Mouse (Mus musculus): ENCODE data around the gene Ssh3.

Gene Ssh3

DNA sequence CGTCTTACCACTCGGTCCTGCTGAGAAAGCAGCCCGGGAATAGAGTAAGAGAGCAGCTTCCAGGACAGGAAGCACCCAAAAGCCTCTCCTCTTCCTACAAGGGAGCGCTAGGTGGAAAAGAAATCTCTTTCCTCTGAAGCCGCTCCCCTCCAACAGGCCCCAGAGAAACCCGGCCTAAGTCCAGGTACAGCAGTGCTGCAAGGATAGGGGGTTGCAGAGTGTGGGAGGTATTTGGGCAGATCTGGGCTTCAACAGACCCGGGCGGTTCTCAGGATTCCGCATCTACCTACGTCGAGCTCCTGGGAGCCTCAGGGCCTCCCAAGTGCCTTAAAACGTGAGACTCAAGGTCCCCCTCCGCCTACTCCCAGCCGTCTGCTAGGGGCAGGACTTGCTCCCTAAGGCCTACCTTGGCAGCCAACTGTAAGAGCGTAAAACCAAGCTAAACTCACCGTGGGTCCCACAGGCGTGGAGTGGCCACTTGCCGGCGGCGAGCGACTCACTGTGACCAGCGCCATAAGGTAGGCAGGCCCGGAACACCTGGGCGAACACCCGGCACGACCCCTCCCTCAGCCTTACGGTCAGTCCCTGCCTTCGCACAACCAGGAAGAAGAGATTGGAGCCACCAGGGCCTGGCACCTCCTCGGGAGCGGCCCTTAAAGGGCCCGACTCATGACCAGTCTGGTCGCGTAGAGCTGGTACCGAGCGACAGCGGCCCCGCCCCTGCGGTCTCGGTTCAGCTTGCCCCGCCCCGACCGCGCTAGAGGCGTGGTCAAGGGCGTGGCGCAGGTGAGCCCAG is at the start of gene Ssh3:
Gene Ssh3, minus strand, starts transcription at position 615 of the 796 bp plus-strand sequence.
- DNase-seq (ENCODE audit: low read depth in 2 of 2, low spot score in 2 of 2): peak; percentile 38 to 55

DNA sequence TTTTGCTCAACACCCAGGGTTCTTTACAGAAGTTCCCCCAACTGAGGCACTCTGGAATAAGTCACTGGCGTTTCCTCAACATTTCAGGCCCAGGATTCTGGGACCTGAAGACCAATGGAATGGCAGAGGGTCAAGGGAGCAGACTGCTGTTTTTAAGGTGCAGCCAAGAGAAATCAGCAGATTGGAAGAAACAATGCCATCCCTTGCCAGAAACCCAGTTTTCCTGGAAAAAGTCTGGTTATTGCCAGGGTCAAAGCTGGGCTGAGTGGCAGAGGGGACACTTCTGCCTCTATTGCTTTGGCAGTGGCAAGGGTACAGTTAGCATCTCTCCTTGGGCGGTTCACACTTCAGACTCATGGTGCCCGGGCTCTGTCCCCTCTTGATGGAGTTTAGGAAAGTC is 48.2 kb upstream of the Ssh3 start:
- no peak for DNase-seq (ENCODE audit: low read depth in 2 of 2, low spot score in 2 of 2)

GRCm38 (mm10) chr19:4315223-4315944 is 46.4 kb upstream of the Ssh3 start:
- no peak for DNase-seq (ENCODE audit: low read depth in 2 of 2, low spot score in 2 of 2)

- DNase-seq (ENCODE audit: low read depth in 2 of 2, low spot score in 2 of 2): peak in 1 of 2 experiments; percentile 63
Measured at GRCm38 (mm10) chr19:4309776-4310185, 40.8 kb upstream of the Ssh3 start.

- no peak for DNase-seq (ENCODE audit: low read depth in 2 of 2, low spot score in 2 of 2)
Measured at GRCm38 (mm10) chr19:4309302-4309701, 40.3 kb upstream of the Ssh3 start.

DNA sequence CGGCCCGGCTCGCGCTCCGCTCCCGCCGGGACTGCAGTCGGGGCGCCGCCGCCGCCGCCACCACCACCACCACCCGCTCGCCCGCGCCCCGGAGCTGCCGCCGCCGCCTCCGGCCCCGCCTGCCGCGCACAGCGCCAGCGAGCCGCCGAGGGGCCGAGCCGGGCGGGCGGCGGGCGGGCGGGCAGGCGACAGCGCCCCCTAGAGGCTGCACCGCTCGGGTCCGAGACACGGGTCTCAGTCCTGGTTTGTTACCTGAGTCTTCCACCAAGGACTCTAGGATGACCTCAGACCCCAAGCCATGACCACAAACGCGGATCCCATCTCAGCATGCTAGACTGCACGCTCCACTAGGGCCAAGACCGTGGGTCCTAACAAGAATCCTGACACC is 37.2 kb upstream of the Ssh3 start, which contains the start of gene Grk2:
Gene Grk2, minus strand, starts transcription at position 33 of the 388 bp plus-strand sequence.
- peak; percentile 68 to 69 for DNase-seq (ENCODE audit: low read depth in 2 of 2, low spot score in 2 of 2)

DNA sequence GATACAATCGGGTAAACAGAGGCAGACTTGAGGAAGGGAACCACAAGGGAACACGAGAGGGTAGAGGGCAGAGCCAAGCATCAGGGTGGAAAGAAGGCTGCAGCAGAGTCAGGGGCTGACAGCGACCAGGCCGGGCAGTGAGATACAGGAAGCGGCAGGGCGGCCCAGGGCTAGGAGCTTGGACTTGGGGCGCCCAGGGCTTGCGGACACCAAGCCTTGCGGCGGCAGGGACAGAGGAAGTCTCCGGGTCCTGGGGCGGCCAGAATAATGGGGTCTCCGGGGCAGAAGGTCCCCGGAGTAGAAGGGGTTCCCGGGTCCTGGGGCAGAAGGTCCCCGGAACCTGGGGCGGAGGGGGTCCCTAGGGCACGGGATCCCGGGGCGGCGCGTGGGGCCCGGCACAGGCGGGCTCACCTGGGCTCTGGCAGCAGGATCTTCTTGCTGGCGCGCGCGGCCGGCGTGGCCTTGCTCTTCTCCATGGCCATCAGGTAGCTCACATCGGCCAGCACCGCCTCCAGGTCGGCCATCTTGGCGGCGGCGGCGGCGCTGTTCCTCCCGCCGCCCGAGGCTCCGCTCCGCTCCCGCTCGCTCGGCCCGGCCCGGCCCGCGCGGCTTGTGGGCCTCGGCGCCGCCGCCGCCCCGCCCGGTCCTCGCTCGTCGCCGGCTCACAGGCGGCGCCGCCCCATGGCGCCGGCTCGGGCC is 36.7 kb upstream of the Ssh3 start:
- no peak for DNase-seq (ENCODE audit: low read depth in 2 of 2, low spot score in 2 of 2)

DNA sequence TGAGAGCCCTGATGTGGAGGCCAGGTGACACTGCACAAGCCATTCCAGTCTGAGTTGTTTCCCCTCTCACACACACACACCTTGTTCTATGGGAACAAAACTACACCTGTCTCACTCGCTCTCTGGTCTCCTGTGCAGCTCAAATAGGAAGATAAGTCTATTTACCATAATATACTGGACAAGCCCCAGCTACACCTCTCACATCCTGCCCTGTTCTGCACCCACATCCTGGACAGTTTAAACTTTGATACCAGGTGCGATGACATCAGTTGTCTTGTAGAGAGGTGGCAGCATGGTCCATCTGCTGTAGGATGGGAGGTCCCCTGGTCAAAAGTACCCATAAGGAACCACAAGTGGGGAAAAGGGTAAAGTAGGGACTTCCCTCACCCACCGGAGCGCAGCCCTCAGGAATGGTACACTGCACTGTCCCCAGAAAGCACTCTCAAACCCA is 35.9 kb upstream of the Ssh3 start:
- peak in 1 of 2 experiments; percentile 29 for DNase-seq (ENCODE audit: low read depth in 2 of 2, low spot score in 2 of 2)

DNA sequence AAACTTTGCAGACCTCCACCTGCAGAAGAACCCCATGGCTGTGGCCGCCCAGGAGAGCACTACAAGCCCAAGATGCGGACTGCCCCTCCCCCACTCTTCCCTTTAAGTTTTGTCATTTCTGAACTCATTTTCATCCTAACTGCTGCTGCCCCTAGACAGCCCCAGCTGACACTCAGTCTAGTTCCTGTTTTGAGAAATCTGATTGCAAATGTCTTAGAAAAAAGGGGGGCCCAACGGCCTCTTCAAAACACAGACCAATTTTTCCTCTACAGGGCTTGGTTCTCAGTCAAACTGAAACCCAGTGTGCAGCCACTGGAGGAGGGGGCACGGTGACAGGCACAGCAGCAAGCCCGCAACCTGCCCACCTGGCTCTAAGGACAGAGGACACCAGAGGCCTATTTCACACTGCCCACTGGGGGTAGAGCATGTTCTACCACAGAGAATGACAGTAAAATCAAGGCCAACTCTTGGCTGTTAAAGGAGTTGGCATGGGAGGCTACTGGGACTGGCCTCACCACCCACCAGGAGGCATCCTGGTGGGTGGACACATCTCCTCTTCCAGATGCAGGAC is 35.4 kb upstream of the Ssh3 start:
- no peak for DNase-seq (ENCODE audit: low read depth in 2 of 2, low spot score in 2 of 2)

GRCm38 (mm10) chr19:4303640-4303995 is 34.6 kb upstream of the Ssh3 start:
- DNase-seq (ENCODE audit: low read depth in 2 of 2, low spot score in 2 of 2): no peak

DNA sequence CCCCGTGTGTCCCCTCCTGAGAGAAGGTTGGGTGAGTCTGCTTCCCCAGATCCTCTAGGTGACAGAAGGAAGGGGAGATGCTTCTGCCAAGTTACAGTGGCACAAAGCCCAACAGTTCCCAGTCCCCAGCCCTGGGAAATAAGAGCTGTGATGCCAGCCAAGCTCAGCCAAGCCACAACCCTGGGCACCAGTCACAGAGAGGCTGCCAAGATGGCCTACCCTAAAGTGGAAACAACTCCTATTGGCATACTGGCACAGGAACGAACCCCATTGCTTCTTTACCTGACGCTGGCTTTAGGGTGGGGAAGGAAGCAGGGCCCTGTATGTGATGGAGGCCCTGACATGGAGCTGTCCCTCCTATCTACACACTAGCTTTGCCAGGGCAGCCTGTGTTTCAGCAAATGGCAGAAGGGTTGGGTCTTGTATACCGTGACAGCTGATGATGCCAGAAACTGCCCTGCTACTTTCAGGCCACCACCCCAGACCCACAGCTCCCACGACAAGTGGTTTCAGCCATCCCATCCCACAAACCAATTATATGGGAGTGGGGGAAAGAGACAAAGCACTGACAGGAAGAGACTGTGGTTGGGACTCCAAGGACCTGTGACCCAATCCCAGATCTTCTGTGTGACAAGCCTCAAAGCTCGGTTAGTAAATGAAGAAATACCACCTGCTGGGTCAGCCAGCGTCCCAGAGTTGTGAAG is 34.1 kb upstream of the Ssh3 start:
- no peak for DNase-seq (ENCODE audit: low read depth in 2 of 2, low spot score in 2 of 2)

DNA sequence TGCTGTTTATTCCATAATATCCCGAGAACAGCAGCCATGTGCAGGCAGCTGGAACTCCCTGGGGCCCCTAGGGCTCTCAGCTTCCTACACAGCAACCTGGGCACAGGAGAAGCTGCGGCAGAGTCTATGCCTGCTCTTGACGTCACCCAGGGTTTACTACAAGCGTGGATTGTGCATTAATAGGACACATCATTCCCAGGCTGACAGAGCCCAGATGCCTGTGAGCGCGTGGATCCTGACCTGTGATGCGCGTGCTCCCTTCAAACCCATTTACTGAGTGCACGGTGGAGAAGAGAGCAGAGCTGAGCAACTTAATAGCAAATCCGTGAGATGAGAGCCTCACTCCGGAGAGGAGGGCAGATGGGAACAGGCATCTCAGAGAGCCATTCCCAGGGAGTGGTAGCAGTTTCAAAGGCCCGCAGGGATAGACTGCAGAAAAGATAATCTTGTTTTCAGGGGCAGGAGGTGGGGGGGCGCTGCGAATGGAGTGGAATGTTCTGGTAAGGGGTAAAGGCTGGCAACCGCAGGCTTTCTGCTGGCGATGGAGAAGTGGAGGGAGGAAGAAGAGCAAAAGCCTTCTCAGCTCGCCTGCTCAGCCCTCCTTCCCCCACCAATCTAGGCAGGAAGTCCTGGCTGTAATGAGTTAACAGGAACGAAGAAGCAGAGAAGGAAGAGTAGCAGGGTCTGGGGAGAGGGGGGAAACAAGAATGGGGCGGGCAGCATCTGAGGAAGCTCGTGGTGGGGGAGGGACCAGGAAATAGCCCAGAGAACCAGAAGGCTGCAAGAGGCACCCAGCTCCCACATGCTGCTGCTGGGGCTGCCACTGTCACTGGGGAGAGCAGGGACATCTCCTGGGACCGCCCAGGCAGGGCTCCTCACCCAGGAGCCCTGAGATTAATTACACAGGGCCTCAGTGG is 33.0 kb upstream of the Ssh3 start:
- peak in 1 of 2 experiments; percentile 65 for DNase-seq (ENCODE audit: low read depth in 2 of 2, low spot score in 2 of 2)

GRCm38 (mm10) chr19:4300852-4301734 is 32.1 kb upstream of the Ssh3 start:
- DNase-seq (ENCODE audit: low read depth in 2 of 2, low spot score in 2 of 2): no peak

- peak; percentile 77 to 80 for DNase-seq (ENCODE audit: low read depth in 2 of 2, low spot score in 2 of 2)
Measured at GRCm38 (mm10) chr19:4300271-4300704, 31.3 kb upstream of the Ssh3 start.

DNA sequence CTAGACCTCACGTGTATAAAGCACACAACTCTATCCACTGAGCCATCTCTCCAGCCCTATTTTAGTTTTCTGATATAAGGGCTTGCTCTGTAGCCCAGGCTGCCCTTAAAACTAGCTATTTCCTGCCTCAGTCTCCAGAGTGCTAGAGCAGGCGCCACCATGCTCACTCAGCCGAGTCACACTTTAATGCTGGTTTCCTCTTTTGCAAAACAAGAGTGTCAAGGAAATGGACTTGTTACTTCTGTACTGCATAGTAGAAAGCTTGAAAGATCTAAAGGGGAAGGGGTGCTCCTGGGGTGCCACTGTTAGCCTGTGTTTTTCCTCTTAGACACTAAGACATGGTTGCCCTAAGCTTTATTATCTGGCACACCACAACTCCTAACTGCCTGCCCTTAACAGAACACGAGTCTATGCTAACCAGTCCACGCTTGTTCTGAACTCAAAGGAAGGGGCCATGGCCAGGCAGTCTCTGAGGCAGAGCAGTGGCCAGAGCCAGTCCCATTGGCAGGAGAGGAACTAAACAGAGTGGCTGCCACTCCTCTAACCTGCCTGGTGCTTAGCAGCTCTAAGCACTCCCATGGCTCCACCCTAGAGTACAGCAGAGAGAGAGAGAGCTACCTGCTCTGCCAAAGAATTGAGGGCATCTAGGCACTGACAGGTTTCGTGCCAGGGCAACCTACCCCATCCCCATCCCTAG is 30.7 kb upstream of the Ssh3 start:
- DNase-seq (ENCODE audit: low read depth in 2 of 2, low spot score in 2 of 2): peak in 1 of 2 experiments; percentile 42

DNA sequence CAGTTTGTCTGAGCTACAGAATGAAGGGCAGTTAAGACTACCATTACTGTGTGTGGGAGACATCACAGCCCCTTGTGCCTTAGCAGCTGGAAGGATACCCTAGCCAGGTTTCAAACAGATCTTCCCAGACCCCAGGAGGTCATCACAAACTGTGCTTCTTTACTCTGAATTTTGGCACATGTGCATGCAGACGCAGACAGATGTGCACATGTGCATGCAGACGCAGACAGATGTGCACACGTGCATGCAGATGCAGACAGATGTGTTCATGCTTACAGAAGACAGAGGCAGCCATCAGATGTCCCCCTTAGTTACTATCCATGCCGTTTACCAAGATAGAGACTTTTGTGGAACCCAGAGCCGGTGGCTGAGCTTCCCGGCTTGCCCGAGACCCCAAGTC is 30.1 kb upstream of the Ssh3 start:
- no peak for DNase-seq (ENCODE audit: low read depth in 2 of 2, low spot score in 2 of 2)

DNA sequence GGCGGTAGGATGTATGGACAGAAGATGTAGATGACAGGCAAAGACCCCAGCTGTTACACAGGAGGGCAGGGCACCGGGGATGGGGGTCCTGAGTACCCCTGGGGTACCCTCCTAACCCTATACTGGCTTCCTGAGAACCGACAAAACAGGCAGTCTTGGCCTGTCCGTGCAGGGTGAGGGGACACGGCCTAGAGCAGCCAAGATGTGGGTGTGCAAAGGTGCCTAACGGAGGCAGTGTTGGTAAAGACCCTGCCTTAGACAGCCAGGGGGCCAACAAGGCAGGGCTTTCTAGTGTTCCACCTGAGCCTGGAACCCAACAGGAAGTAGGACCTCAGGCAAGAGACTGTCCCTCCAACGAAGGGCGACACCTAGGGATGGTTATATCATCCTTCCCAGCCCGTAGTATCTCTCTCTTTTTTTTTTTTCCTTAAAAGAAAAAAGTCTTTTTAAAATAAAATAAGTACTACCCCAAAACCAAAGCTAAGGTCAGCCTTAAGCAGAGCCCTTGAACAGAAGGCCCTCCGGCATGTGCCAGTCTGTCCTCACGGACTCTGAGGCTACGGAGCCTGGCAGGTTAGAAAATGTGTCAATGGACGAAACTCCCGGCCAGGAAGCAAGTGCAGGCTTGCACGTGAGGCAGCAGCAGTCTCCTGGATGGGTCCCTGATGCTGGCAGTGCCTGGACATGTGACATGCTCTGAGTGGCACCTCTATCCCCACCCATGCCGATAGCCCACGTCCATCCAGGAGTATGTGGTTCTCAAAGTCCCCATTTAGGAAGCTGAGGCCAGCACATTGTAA is 29.5 kb upstream of the Ssh3 start:
- DNase-seq (ENCODE audit: low read depth in 2 of 2, low spot score in 2 of 2): no peak
